Mouse (Mus musculus): ENCODE measurements around the gene Tmem138. TPM values are rescaled to one million over a fixed set of nuclear protein-coding genes. Genes with fewer than 3 reads are reported as not detected.
"Not testable (repeated sequence)": the region's sequence is repeated elsewhere in the genome, so short reads cannot be mapped to it uniquely, and the experiment has no call there.

Tmem138 gene
- polyA plus RNA-seq, 1 experiment from 2014 or later: 19.4 TPM

GRCm38 (mm10) chr19:10561558-10562314 is 15.4 kb downstream of the Tmem138 start:
- H3K4me2 ChIP-seq (replicated peaks; ENCODE audit: low read depth, low read length): no peak overlapping the region
- H3K4me1 ChIP-seq (ENCODE audit: insufficient read depth, low read depth, low read length): no peaks in the 10 kb centered on the region
- no peak for TF ChIP-seq EP300 (IDR thresholded peaks at IDR 0.05)
- TF ChIP-seq CTCF (IDR thresholded peaks at IDR 0.05): no peak
- H3K4me3 ChIP-seq (ENCODE audit: low read depth, low read length): no peak overlapping the region
- peak; percentile 79 for DNase-seq (ENCODE audit: low spot score)
- no peak overlapping the region for H3K9ac ChIP-seq (replicated peaks; ENCODE audit: low read depth)
- ATAC-seq: peak; percentile 85
- H3K27ac ChIP-seq (ENCODE audit: low read length): peak overlapping the region; percentile 83
- H3K27me3 ChIP-seq (replicated peaks; ENCODE audit: insufficient read depth, low read length): no peaks in the 10 kb centered on the region
- no peaks in the 10 kb centered on the region for H3K9me3 ChIP-seq (ENCODE audit: low read length)
- 48% methylated on average over 6 of the region's 6 CpGs for WGBS
- H3K36me3 ChIP-seq (ENCODE audit: insufficient read depth, low read length): no peaks in the 10 kb centered on the region

DNA sequence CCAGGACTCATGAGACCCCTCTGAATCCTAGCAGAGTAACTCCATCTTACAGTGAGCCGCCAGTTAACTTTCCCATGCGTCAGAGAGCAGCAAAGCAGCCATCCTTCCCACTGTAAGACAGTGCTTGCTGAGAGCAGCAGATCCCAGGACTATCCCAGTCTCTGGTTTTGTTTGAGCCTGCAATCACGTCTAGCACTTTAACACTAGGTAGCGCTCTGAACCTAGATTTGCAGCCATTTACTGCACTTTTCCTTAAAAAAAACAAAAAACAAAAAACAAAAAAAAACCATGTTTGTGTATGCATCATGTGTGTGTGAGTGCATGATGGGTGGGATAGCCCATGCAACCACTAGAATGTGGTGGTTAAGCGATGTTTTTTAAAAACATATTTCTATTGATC is 17.1 kb downstream of the Tmem138 start:
- ATAC-seq (no peak), DNase-seq (ENCODE audit: low spot score) (peak; percentile 55)
- TF ChIP-seq CTCF (IDR thresholded peaks at IDR 0.05) (peak; percentile 60), EP300 (IDR thresholded peaks at IDR 0.05) (no peak)
- Histone ChIP-seq H3K9ac (replicated peaks; ENCODE audit: low read depth) (no peak overlapping the region), H3K27ac (ENCODE audit: low read length) (no peak overlapping the region), H3K4me1 (ENCODE audit: insufficient read depth, low read depth, low read length) (peaks cover 2% of the 10 kb centered on the region; the same call in 1 of the 2 replicates), H3K4me2 (replicated peaks; ENCODE audit: low read depth, low read length) (no peak overlapping the region), H3K27me3 (replicated peaks; ENCODE audit: insufficient read depth, low read length) (no peaks in the 10 kb centered on the region), H3K4me3 (ENCODE audit: low read depth, low read length) (no peak overlapping the region), H3K36me3 (ENCODE audit: insufficient read depth, low read length) (no peaks in the 10 kb centered on the region), H3K9me3 (ENCODE audit: low read length) (no peaks in the 10 kb centered on the region)
- 41% methylated on average over 5 of the region's 5 CpGs for WGBS

DNA sequence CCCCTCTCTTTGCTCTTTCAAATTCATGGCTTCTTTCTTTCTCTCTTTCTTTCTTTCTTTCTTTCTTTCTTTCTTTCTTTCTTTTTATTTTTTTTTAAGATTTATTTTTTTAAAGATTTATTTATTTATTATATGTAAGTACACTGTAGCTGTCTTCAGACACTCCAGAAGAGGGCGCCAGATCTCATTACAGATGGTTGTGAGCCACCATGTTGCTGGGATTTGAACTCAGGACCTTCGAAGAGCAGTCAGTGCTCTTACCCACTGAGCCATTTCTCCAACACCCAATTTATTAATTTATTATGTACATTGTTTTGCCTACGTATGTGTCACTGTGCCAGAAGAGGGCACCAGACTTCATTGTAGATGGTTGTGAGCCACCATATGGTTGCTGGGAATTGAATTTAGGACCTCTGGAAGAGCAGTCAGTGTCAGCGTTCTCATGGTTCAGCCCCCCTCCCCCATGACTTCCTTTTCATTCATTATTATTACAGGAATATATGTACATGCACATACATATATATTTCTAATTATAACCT is 19.3 kb downstream of the Tmem138 start:
- ATAC-seq; H3K4me1 ChIP-seq (ENCODE audit: insufficient read depth, low read depth, low read length); DNase-seq (ENCODE audit: low spot score); H3K27me3 ChIP-seq (replicated peaks; ENCODE audit: insufficient read depth, low read length); H3K4me3 ChIP-seq (ENCODE audit: low read depth, low read length); H3K4me2 ChIP-seq (replicated peaks; ENCODE audit: low read depth, low read length); H3K9me3 ChIP-seq (ENCODE audit: low read length); H3K27ac ChIP-seq (ENCODE audit: low read length); H3K36me3 ChIP-seq (ENCODE audit: insufficient read depth, low read length); H3K9ac ChIP-seq (replicated peaks; ENCODE audit: low read depth): not testable (repeated sequence)
- WGBS: 66% methylated on average over 4 of the region's 4 CpGs
- TF ChIP-seq CTCF (IDR thresholded peaks at IDR 0.05): peak; percentile 13

GRCm38 (mm10) chr19:10557430-10557829 is 19.7 kb downstream of the Tmem138 start:
- no peak for TF ChIP-seq EP300 (IDR thresholded peaks at IDR 0.05)
- no peak for TF ChIP-seq CTCF (IDR thresholded peaks at IDR 0.05)
- H3K4me2 ChIP-seq (replicated peaks; ENCODE audit: low read depth, low read length): no peak overlapping the region
- 83% methylated on average over 2 of the region's 2 CpGs for WGBS
- H3K27ac ChIP-seq (ENCODE audit: low read length): no peak overlapping the region
- no peak for ATAC-seq
- no peak overlapping the region for H3K9ac ChIP-seq (replicated peaks; ENCODE audit: low read depth)
- H3K9me3 ChIP-seq (ENCODE audit: low read length): no peaks in the 10 kb centered on the region
- peaks cover 7% of the 10 kb centered on the region; the same call in 1 of the 2 replicates for H3K4me1 ChIP-seq (ENCODE audit: insufficient read depth, low read depth, low read length)
- H3K4me3 ChIP-seq (ENCODE audit: low read depth, low read length): no peak overlapping the region
- no peaks in the 10 kb centered on the region for H3K36me3 ChIP-seq (ENCODE audit: insufficient read depth, low read length)
- DNase-seq (ENCODE audit: low spot score): no peak
- no peaks in the 10 kb centered on the region for H3K27me3 ChIP-seq (replicated peaks; ENCODE audit: insufficient read depth, low read length)

DNA sequence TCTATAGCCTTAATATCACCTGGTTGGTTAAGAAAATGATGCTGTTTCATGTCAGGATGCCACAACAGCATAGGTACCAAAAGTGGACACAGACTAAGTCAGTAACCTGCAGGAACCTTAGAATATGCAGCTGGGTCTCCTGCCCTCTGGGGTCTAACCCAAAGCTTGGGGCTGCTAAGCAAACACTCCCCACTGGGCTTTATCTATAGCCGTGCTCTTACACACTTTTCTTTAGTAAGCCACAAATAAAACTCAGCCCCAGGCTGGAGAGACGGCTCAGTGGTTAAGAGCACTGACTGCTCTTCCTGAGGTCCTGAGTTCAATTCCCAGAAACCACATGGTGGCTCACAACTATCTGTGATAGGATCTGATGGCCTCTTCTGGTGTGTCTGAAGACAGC is 20.2 kb downstream of the Tmem138 start:
- Histone ChIP-seq H3K36me3 (ENCODE audit: insufficient read depth, low read length) (no peaks in the 10 kb centered on the region), H3K9me3 (ENCODE audit: low read length) (no peaks in the 10 kb centered on the region), H3K27me3 (replicated peaks; ENCODE audit: insufficient read depth, low read length) (no peaks in the 10 kb centered on the region), H3K4me3 (ENCODE audit: low read depth, low read length) (no peak overlapping the region), H3K4me2 (replicated peaks; ENCODE audit: low read depth, low read length) (no peak overlapping the region), H3K27ac (ENCODE audit: low read length) (no peak overlapping the region), H3K9ac (replicated peaks; ENCODE audit: low read depth) (no peak overlapping the region), H3K4me1 (ENCODE audit: insufficient read depth, low read depth, low read length) (peaks cover 7% of the 10 kb centered on the region; the same call in 1 of the 2 replicates)
- TF ChIP-seq CTCF (IDR thresholded peaks at IDR 0.05): no peak
- WGBS: 68% methylated on average over 2 of the region's 2 CpGs
- DNase-seq (ENCODE audit: low spot score) (no peak), ATAC-seq (no peak)

GRCm38 (mm10) chr19:10555624-10556510 is 21.3 kb downstream of the Tmem138 start, which contains the start of gene Tmem216:
Gene Tmem216 (minus strand): TSS chr19:10556238.
- H3K4me2 ChIP-seq (replicated peaks; ENCODE audit: low read depth, low read length): peak within 1 kb of the TSS; percentile 73
- WGBS: 1% methylated on average over 40 of the region's 43 CpGs
- DNase-seq (ENCODE audit: low spot score) (peak; percentile 93), ATAC-seq (peak; percentile 99)
- peaks cover 4% of the 10 kb centered on the region; the same call in 1 of the 2 replicates for H3K36me3 ChIP-seq (ENCODE audit: insufficient read depth, low read length)
- peak within 1 kb of the TSS; percentile 65 for H3K4me3 ChIP-seq (ENCODE audit: low read depth, low read length)
- TF ChIP-seq CTCF (IDR thresholded peaks at IDR 0.05) (peak; percentile 27), EP300 (IDR thresholded peaks at IDR 0.05) (0 out of 2 replicates have a peak, but pooled peaks have one; percentile 43)
- peak within 1 kb of the TSS; percentile 51 for H3K9ac ChIP-seq (replicated peaks; ENCODE audit: low read depth)
- H3K27me3 ChIP-seq (replicated peaks; ENCODE audit: insufficient read depth, low read length): no peaks in the 10 kb centered on the region
- no peaks in the 10 kb centered on the region for H3K9me3 ChIP-seq (ENCODE audit: low read length)
- peaks cover 7% of the 10 kb centered on the region; the same call in 1 of the 2 replicates for H3K4me1 ChIP-seq (ENCODE audit: insufficient read depth, low read depth, low read length)
- peak within 1 kb of the TSS; percentile 74 for H3K27ac ChIP-seq (ENCODE audit: low read length)
